Mouse (Mus musculus): Measurements from ENCODE around the gene Crebl2. TPM values are rescaled to one million over a fixed set of nuclear protein-coding genes. Genes with fewer than 3 reads are reported as not detected.

Gene Crebl2
- total and polyA plus RNA-seq, 3 experiments: 1.4 to 2.2 (median 1.5) TPM

- in situ Hi-C loops (cut with MboI; ENCODE audit: low pct_ligation_motif_present, low pct_unique_long_range_greater_than_20kb, low sequenced_read_pairs): loop anchor here (25.0 kb wide), 1 partner anchor 435 kb away; no protein-coding TSS in a partner anchor
- TF ChIP-seq MAZ (IDR thresholded peaks at IDR 0.05; ENCODE audit: low read depth, low read length) (no peak), SIN3A (IDR thresholded peaks at IDR 0.05; ENCODE audit: low read length) (no peak)
Measured at GRCm38 (mm10) chr6:134872236-134872635, 42.3 kb downstream of the Crebl2 start.

DNA sequence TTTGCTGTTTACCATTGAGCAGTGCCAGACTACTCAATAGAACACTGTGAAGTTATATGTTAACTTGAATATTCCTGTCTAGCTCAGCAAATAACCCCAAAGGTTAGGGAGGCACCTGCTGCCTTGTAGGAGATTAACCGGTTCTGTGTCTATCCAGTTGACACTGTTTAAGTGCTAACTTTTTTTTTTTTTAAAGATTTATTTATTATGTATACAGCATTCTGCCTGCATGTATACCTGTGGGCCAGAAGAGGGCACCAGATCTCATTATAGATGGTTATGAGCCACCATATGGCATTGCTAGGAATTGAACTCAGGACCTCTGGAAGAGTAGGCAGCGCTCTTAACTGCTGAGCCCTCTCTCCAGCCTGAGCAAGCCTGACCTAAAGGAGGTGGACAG, 43.1 kb downstream of the Crebl2 start:
- no peak overlapping the region for H3K4me2 ChIP-seq (ENCODE audit: insufficient read depth, low read depth, poor library complexity, severe bottlenecking)
- TF ChIP-seq SMC3 (IDR thresholded peaks at IDR 0.05; ENCODE audit: low read depth, low read length): peak; percentile 43
- no peak for TF ChIP-seq MEF2A (IDR thresholded peaks at IDR 0.05; ENCODE audit: borderline replicate concordance, low read depth, low read length)
- peak; percentile 16 to 60; a peak in 3 of 4 replicates for TF ChIP-seq CTCF (conservative IDR thresholded peaks at IDR 0.05 in 1 of 2, IDR thresholded peaks at IDR 0.05 in 1 of 2; ENCODE audit: low read depth in 2 of 2, low read length in 2 of 2)
- no peak for TF ChIP-seq TCF12 (IDR thresholded peaks at IDR 0.05; ENCODE audit: low read depth, low read length)
- peak; percentile 82 for TF ChIP-seq ZNF384 (IDR thresholded peaks at IDR 0.05; ENCODE audit: low read depth, low read length)
- TF ChIP-seq RAD21 (IDR thresholded peaks at IDR 0.05; ENCODE audit: low read depth, low read length): peak; percentile 46
- H3K79me2 ChIP-seq (replicated peaks; ENCODE audit: control insufficient read depth, extremely low read depth, insufficient read depth, poor library complexity, severe bottlenecking): no peaks in the 10 kb centered on the region
- in situ Hi-C loops (cut with MboI; ENCODE audit: low pct_ligation_motif_present, low pct_unique_long_range_greater_than_20kb, low sequenced_read_pairs): loop anchor here (25.0 kb wide), 1 partner anchor 436 kb away; no protein-coding TSS in a partner anchor
- H3K36me3 ChIP-seq (replicated peaks in 1 of 2; ENCODE audit: control insufficient read depth in 1 of 2, insufficient read depth in 1 of 2, low read length in 1 of 2): peaks cover 9 to 26% of the 10 kb centered on the region in 2 experiments
- DNase-seq (ENCODE audit: extremely low read depth): no peak
- dilution Hi-C loops (cut with MboI; ENCODE audit: extremely low pct_ligation_motif_present, extremely low pct_unique_long_range_greater_than_20kb, low sequenced_read_pairs): no loop called here
- H3K4me3 ChIP-seq (replicated peaks in 1 of 3; ENCODE audit: low read depth in 2 of 3, low read length in 2 of 3, poor library complexity in 1 of 3): no peak overlapping the region
- H3K27me3 ChIP-seq (replicated peaks): no peaks in the 10 kb centered on the region
- H3K27ac ChIP-seq (ENCODE audit: insufficient read depth, low read depth): no peak overlapping the region
- H3K4me1 ChIP-seq (ENCODE audit: control insufficient read depth in 1 of 2, insufficient read depth in 2 of 2): no peaks in the 10 kb centered on the region
- no peak overlapping the region for H3K9ac ChIP-seq (ENCODE audit: insufficient read depth, low read depth)
- H3K9me3 ChIP-seq (replicated peaks; ENCODE audit: low read length): no peaks in the 10 kb centered on the region

More at GRCm38 (mm10) chr6:134872236-134872635, 42.3 kb downstream of the Crebl2 start:
- Histone ChIP-seq H3K9ac (ENCODE audit: insufficient read depth, low read depth) (no peak overlapping the region), H3K79me2 (replicated peaks; ENCODE audit: control insufficient read depth, extremely low read depth, insufficient read depth, poor library complexity, severe bottlenecking) (no peaks in the 10 kb centered on the region), H3K27me3 (replicated peaks) (no peaks in the 10 kb centered on the region), H3K27ac (ENCODE audit: insufficient read depth, low read depth) (no peak overlapping the region), H3K4me2 (ENCODE audit: insufficient read depth, low read depth, poor library complexity, severe bottlenecking) (no peak overlapping the region), H3K4me3 (replicated peaks in 1 of 3; ENCODE audit: low read depth in 2 of 3, low read length in 2 of 3, poor library complexity in 1 of 3) (no peak overlapping the region), H3K9me3 (replicated peaks; ENCODE audit: low read length) (no peaks in the 10 kb centered on the region), H3K4me1 (ENCODE audit: control insufficient read depth in 1 of 2, insufficient read depth in 2 of 2) (no peaks in the 10 kb centered on the region), H3K36me3 (replicated peaks in 1 of 2; ENCODE audit: control insufficient read depth in 1 of 2, insufficient read depth in 1 of 2, low read length in 1 of 2) (peaks cover 9 to 26% of the 10 kb centered on the region in 2 experiments)
- DNase-seq (ENCODE audit: extremely low read depth): no peak
- dilution Hi-C loops (cut with MboI; ENCODE audit: extremely low pct_ligation_motif_present, extremely low pct_unique_long_range_greater_than_20kb, low sequenced_read_pairs): no loop called here

DNA sequence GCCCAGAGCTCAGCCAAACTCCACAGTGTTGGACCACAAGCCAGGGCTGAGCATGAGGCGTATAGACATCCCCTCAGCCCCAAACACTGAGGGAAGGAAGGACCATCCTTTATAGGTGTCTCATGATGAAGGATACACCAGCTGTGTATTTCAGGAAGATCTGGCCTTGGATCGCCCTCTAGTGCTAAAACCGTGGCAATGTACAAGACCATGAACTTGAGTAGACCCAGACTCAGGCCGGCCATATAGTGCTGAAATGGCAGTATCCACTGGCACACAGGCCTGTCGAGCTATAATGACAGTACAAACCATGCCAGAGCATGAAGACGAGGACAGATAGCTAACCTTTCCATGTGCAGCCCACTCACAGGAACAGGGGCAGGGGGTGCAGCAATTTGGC, 46.8 kb downstream of the Crebl2 start:
- peak; percentile 46 for DNase-seq (ENCODE audit: extremely low read depth)
- H3K9ac ChIP-seq (ENCODE audit: insufficient read depth, low read depth): no peak overlapping the region
- H3K36me3 ChIP-seq (replicated peaks in 1 of 2; ENCODE audit: control insufficient read depth in 1 of 2, insufficient read depth in 1 of 2, low read length in 1 of 2): peaks cover 2 to 14% of the 10 kb centered on the region in 2 experiments
- in situ Hi-C loops (cut with MboI; ENCODE audit: low pct_ligation_motif_present, low pct_unique_long_range_greater_than_20kb, low sequenced_read_pairs) (no loop called here), dilution Hi-C loops (cut with MboI; ENCODE audit: extremely low pct_ligation_motif_present, extremely low pct_unique_long_range_greater_than_20kb, low sequenced_read_pairs) (no loop called here)
- H3K79me2 ChIP-seq (replicated peaks; ENCODE audit: control insufficient read depth, extremely low read depth, insufficient read depth, poor library complexity, severe bottlenecking): no peaks in the 10 kb centered on the region
- no peak overlapping the region for H3K4me3 ChIP-seq (replicated peaks in 1 of 3; ENCODE audit: low read depth in 2 of 3, low read length in 2 of 3, poor library complexity in 1 of 3)
- no peaks in the 10 kb centered on the region for H3K9me3 ChIP-seq (replicated peaks; ENCODE audit: low read length)
- H3K4me1 ChIP-seq (ENCODE audit: control insufficient read depth in 1 of 2, insufficient read depth in 2 of 2): no peaks in the 10 kb centered on the region
- H3K27ac ChIP-seq (ENCODE audit: insufficient read depth, low read depth): no peak overlapping the region
- no peak overlapping the region for H3K4me2 ChIP-seq (ENCODE audit: insufficient read depth, low read depth, poor library complexity, severe bottlenecking)
- TF ChIP-seq SMC3 (IDR thresholded peaks at IDR 0.05; ENCODE audit: low read depth, low read length) (peak; percentile 57), RAD21 (IDR thresholded peaks at IDR 0.05; ENCODE audit: low read depth, low read length) (peak; percentile 60), SIN3A (IDR thresholded peaks at IDR 0.05; ENCODE audit: low read length) (no peak), CTCF (conservative IDR thresholded peaks at IDR 0.05 in 1 of 2, IDR thresholded peaks at IDR 0.05 in 1 of 2; ENCODE audit: low read depth in 2 of 2, low read length in 2 of 2) (peak; percentile 31 to 64; a peak in 3 of 4 replicates)
- H3K27me3 ChIP-seq (replicated peaks): no peaks in the 10 kb centered on the region

Data from CH12.LX (cell line).